Mouse (Mus musculus): Measurements from ENCODE around the gene Rfxank.

DNA sequence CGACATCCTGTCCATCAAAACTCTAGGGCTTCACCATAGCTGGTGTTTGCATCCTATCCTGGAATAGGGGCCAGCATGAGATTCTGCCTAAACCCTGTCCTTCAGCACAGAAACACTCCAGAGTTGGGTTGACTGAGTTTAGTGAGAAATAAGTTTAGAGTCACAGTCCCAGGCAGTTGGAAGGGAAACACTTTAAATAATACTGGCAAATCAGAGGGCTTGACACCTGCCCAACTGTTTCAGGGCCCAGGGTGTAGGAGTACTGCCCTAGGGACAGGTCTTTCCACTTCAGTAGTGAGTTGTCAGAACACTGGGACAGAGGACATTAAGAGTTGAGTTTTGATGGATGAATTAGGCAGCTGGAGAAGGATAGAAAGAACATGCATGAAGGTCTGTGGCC, 52.8 kb downstream of the Rfxank start:
- no peak for TF ChIP-seq CTCF (IDR thresholded peaks at IDR 0.05; ENCODE audit: extremely low read depth, insufficient read depth, insufficient read length, insufficient replicate concordance)
- no peak for TF ChIP-seq POLR2A (IDR thresholded peaks at IDR 0.05; ENCODE audit: low read depth, low read length)

All from spleen, adult 2 months (tissue).